Mouse (Mus musculus) brain, embryonic 14.5 days (tissue): ENCODE measurements at regions not wholly inside any gene's neighbourhood (a gene's known extent, or its start where the extent isn't known, plus 50 kb on each side); places are given as distances from the start of the nearest gene placed in this dataset.

Experiments
- DNase-seq: peaks from one replicate; pipeline ENCODE4 v3.0.0-alpha.2; 2011; ENCODE audit warnings: low read depth
- CTCF ChIP-seq: fragments of 200-500 bp; IDR thresholded peaks from 2 replicates; pipeline ENCODE4 v1.5.1; 2012; ENCODE audit warnings: inconsistent platforms, mild to moderate bottlenecking, moderate library complexity, borderline replicate concordance; ENCODE audit not compliant: insufficient read depth, insufficient read length; ENCODE audit errors: extremely low read depth
- POLR2A ChIP-seq: fragments of 200-500 bp; IDR thresholded peaks from 2 replicates; pipeline ENCODE4 v1.6.1; 2012; ENCODE audit warnings: mild to moderate bottlenecking, inconsistent platforms, borderline replicate concordance; ENCODE audit not compliant: poor library complexity, insufficient read depth, insufficient read length, severe bottlenecking; ENCODE audit errors: extremely low read depth

DNA sequence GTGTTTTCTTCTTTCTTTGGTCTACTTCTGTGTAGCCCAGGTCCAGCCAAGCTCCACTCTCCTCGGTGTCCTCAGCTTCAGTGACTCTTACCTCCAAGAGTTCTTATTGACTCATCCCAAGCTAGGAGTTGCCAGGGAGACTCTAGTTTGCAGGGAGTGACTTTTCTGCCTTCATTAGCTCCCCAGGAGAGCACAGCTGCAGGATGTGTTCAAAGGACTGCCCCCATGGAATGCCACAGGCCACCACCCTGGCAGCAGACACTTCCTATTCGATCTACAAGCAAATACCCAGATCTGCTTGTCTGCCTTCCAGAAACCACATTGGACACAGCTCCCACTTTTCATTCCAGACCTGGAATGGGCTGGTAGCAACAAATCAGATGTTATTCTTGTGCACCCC lies 269.6 kb upstream of the Tnp1 start:
- DNase-seq: no peak
- TF ChIP-seq POLR2A (no peak), CTCF (no peak)

GRCm38 (mm10) chr1:73274480-73274879 lies 258.8 kb upstream of the Tnp1 start:
- TF ChIP-seq POLR2A: no peak
- TF ChIP-seq CTCF: peak; percentile 36; the same call in 1 of the 2 replicates
- peak; percentile 42 for DNase-seq

DNA sequence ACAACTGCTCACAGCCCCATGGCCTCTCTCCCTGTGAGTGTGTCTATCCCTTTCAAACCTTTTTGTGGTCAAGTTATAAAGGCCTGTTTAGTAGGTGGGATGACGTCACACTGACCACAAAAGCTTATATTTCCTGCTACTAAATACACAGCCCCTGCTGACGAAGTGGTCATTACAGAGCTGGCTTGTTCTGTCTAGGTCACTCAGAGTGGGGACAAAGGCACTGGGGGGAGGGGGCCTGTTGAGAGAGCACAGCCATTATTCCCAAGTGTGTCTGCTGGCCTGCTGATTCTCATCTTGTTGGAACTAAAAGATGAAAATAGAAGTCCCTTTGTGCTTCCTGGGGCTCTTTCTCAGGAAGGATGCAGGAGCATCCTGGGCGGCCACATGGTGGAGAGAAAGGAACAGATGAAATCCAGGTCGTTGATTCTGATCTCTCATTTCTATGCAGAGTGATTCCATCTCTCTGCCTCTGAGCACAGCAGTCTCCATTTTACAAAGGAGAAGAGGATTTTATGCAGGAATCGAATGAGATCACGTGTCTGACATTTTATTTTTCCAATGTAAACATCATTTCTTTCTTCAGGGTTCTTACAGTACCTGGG lies 255.2 kb upstream of the Tnp1 start:
- TF ChIP-seq CTCF (no peak), POLR2A (no peak)

DNA sequence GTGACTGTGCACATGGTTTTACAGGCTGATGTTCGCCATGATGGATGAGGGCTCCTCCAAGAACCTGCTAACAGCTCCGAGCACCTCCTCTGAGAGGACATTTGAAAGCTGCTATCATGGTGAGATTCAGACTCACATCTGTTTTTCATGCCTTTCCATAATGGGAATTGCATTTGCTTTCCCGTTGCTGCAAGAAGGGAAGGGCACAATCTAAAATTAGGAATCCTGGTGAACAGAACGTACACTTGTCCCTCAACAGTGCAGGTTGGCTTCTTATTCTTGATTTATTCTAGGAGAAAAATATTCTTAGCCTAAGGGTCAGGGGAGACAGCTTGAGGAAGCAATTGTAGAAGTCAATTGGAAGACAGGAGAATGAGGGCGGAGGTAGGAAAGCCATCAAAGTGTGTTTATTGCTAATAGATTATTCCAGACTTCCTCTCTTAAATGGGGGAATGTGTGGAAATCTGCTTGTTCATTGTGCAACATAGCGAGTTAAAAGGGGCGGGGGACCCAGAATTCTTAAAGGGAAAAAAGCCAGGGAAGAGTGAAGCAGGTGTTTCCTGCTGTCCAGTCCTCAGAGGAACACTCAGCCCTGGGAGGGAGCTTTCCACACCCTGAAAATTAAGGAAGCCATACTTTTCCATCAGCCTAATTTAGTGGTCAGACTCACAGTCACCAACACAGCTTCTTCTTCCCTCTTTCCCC lies 253.5 kb upstream of the Tnp1 start:
- DNase-seq: no peak
- no peak for TF ChIP-seq CTCF
- no peak for TF ChIP-seq POLR2A

More for the DNA sequence above, 255.2 kb upstream of the Tnp1 start:
- peak; percentile 74 for DNase-seq

DNA sequence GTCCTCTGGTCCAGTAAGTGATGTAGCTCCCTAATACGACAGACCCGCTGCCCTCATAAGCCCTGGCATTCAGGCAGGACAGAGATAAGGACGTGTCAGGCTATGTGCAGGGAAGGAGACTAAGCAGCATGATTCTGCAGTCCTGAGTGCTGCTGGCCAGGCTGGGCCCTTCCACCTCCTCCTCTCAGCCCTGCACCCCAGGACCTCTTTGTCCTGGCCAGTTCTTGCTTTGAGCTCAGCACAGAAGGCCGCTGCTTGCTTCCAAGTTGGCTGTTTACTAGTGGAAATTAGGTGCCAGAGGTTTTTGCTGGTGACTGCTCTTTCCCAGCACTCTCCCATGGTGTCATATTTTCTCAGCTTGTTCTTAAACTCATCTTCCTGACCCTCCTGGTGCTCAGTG lies 249.3 kb upstream of the Tnp1 start:
- DNase-seq: no peak
- TF ChIP-seq POLR2A (no peak), CTCF (no peak)

- DNase-seq: no peak
Observed at GRCm38 (mm10) chr1:73264245-73264644, 248.5 kb upstream of the Tnp1 start.

DNA sequence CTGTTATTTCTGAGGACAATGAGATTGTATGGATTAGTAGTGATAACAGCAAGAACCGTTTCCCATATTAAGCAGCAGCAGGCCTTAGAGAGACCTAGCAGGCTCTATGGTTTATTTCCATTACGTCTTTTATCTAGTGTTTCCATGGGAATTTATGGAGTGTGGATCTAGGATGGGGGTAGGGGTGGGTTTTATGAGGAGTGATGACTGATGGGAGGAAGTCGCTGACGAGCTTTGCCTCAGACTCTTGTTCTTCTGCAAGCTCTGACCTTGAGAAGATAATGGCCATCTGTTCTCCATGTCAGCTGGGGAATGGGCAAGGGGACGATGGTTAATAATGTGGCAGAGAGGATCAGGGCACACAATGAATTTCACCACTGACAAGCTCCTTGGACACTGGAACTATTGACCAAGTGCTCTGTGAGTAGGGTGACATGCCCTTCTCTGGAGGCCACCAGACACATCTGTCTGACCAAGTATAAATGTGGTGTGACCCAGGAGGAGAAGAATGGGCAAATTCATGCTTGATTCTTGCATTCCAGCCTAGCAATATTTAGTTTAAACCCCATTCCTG lies 243.9 kb upstream of the Tnp1 start:
- no peak for DNase-seq
- TF ChIP-seq CTCF (no peak), POLR2A (no peak)

More at GRCm38 (mm10) chr1:73264245-73264644, 248.5 kb upstream of the Tnp1 start:
- TF ChIP-seq POLR2A: no peak
- no peak for TF ChIP-seq CTCF

- TF ChIP-seq POLR2A: no peak
- no peak for TF ChIP-seq CTCF
- no peak for DNase-seq
Observed at GRCm38 (mm10) chr1:73257263-73257662, 241.6 kb upstream of the Tnp1 start.

GRCm38 (mm10) chr1:73251911-73252356 lies 236.2 kb upstream of the Tnp1 start:
- TF ChIP-seq POLR2A (no peak), CTCF (no peak)
- DNase-seq: no peak

DNA sequence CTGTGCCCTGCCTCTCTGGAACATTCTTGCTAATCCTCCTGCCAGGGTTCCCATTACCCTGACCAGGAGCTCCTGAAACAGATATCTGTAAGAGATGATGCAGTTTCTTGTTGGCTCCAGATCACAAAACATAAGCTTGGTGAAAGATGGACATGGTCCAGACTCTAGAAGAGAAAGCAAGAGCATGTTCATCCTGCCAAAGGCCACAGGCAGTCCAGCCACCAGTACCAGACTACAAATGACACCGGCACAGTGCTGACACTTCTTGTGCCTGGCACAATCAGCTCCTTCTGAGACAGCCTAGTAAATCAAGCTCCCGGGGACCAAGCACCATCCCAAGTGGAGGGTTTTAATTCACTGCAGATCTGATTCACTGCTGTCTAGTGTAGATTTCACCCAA lies 228.3 kb upstream of the Tnp1 start:
- TF ChIP-seq POLR2A (no peak), CTCF (no peak)
- no peak for DNase-seq

GRCm38 (mm10) chr1:73242290-73242689 lies 226.6 kb upstream of the Tnp1 start:
- no peak for DNase-seq
- TF ChIP-seq CTCF (no peak), POLR2A (no peak)
